Mouse (Mus musculus) forelimb bud, embryonic 11.5 days (tissue): ENCODE results near the gene Gm5460.
A peak's percentile ranks its signal among the peaks of the same experiment; 100 is the strongest.

Source experiments
- DNase-seq: peaks from one replicate; pipeline ENCODE4 v3.0.0-alpha.2; 2012; ENCODE audit warnings: low read depth, low spot score

The Gm5460 gene

DNA sequence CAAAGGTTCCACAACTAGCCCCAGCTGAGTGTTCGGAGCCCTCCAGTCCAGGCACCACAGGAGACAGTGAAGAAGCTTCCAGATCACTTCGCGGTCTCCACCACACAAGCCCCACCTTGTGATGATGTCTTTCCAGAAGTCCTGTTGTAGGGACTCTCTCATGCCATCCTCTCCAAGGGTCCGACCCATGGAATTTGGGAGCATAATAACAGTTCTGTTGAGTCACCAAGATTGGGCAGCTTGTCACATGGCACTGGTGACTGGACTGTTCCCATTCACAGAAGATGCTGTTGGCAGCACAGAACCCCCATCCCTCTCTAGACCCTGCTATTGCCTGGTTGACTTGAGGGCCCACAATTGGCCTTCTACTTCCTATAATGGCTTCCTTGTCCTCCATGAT lies at the start of gene Gm5460:
Gene Gm5460, plus strand, starts transcription at position 378 of the 400 bp plus-strand sequence.
- DNase-seq, result no peak

DNA sequence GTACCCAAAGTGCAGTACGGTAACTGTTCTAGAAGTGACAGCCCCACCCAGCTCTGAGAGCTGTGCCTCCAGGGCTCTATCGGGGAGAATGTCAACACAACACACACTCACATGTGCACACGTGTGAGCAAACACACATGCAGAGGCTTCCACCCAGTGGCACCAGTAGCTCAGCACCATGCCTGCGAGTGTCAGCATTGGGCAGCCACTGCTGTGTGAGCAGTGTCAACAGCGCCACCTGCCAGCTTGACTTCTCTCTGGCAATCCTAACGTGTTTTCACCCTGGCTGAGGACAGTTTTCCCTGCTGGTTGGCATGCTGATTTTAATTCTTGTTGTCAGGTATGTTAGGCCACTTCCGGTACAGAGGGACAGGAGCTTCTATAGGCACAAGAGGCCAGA lies 43.9 kb upstream of the Gm5460 start:
- DNase-seq, result no peak

DNA sequence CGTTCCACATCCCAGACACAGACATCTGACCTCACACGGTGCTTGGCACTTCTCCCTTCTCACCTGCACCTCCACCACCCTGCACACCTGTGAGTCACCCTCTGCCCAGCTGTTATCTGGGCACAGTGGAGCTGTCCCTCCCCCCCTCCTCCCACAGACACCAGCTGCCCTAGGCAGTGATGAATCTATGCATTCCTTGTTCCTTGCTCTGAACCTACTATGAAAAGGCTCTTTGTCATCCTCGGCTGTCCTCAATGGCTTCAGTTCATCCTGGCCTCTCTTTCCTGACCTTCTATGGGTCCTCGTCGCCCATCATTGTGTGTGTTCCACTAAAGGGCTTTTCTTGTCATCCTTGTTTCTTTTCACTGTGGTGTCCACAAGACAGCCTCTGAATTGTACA lies 41.8 kb upstream of the Gm5460 start:
- no peak for DNase-seq

DNA sequence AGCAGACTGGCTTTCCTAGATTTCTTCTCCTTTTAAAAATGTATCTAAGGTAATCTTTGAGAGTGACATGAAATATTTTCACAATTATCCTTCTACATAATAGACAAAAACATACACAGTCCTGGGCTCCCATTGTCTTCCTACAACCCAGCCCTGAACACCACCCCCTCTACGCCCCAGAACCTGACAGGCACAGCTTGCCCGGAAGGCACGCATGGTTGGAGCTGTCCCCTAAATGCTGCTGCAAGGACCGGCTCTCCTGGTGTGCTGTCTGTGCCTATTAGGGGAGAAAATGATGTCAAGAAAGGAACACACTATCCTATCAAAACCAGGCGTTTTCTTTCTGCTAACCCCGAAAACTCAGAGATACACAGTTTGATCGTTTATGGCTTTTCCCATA lies 38.8 kb upstream of the Gm5460 start:
- no peak for DNase-seq

DNA sequence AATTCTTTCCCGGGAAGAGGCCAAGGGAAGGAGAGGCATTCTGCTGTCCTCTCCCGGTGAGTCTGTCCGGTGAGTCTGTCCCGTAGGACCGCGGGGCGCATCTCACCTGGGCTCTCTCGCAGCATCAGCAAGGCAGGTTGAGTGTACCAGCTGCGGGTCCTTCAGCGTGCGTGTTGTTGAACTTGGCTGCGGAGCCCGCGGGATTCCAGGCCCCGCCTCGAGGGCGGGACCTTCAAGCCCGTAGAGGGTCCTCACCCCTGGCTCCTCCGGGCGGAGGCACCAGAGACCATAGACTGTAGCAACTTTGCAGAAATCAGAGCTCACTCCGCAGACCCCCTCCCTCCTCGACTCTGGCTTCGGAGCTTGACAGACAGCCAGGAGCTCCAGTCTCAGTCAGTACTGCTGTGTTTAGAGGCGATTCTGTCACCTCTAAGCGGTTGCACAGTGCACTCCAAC lies 37.9 kb upstream of the Gm5460 start, which contains the start of gene Zfp488:
Gene Zfp488, minus strand, starts transcription at position 161 of the 456 bp plus-strand sequence.
- DNase-seq, result peak; percentile 59

DNA sequence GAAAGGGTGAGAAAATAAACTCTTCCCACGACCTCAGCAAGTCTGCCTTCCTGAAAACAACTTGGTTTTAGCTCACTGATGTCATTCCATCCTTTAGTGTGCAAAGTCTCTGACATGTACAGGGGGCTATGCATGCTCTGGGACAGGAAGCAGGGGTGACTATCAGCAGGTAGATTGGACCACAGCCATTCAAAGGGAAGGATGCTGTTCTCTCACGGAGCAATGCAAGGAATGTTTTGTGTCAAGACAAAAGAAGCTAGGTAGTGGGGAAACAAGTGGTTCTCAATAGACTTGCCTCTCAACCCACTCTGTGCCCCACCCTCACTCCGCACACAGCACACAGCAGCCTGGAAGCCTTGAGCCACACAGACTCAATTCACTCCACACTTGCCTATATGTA lies 27.4 kb upstream of the Gm5460 start:
- DNase-seq, result no peak

DNA sequence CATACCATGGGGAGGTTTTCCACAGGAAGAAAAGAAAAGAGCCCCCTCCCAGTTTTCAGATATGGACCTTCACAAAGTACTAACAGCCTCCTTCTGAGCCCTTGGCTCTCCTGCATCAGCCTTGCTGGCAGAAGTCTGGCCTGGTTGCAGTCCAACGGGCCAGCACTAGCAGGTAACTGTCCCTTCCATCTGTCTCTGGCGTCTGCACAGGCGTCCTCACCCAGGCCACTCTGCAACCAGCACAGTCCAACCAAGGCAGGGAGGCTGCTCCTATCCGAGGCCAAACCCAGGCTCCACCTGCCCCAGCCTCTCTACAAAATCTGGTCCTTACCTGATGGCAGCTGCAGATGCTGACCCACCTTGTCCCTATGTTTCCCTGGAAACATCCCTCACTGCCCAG lies 24.6 kb upstream of the Gm5460 start:
- DNase-seq, result no peak

DNA sequence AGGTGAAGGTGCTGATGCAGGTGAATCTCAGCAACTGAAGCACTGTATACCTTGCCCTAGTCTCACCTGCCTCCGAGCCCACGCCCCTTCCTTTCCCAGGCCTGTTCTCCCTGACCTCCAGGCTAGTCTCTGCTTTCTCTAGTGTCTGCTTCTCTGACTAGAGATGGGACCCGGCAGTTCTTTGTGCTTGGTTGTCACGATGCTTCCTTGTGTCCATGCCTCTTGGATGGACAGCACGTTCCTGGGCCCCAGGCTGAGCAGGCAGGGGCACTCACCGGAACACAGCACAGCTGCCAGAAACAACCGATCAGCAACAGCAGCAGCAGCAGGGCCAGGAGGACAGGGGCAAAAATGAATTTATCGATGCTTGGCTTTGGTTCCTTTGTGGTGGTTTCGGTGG lies 23.5 kb upstream of the Gm5460 start:
- no peak for DNase-seq

DNA sequence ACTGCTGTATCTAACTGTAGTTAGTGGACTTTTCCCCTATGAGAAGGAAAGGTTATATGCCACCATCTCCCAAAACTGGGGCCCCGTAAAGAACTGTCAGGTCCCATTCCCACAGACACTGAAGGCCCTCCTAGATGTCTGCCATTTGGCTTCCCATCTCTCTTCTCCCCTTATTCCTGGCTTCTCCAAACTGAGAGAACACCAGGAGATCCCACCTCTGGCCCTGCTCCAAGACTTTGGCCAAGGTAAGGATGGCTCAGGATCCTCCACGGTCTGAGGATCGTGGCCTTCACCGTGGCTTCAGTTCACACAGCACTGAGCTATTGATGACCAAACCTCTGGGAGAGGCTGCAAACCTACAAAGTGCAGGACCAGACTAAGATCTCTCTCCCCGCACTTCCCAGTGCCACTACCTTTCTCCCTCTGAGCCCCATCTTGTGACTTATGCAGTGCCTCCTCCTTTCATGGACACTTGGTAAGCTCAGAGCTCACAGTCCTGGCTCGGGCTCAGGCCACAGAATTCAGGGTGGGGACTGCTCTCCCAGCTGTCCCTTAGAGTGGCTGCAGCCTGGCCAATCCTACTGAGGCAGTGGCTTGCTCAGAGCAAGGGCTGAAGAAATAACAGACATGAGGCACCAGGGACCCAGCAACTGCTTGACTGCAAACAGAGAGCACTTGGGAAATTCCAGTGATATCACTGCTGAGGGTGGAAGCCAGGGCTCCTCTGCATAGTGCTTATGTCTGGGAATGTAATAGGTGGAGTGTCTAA lies 22.9 kb upstream of the Gm5460 start:
- no peak for DNase-seq

DNA sequence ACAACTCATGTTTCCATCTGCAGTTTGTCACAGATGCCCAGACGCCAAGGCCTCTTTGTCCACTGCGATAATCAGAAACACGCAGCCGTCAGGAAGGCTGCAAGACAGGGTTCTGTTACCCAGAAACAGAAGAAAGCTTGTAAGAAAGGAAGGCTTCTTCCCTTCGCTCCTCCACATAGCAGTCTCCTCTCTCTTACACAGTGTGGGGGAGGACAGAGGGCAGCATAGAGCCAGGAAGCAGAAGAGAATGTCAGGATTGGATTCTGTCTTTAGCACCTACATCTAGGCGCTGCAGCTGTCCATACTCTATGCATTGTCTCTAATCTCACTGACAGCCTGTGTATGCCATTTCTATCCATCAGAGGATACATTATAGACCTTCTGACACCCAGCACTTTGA lies 19.1 kb upstream of the Gm5460 start:
- DNase-seq, result peak; percentile 34

DNA sequence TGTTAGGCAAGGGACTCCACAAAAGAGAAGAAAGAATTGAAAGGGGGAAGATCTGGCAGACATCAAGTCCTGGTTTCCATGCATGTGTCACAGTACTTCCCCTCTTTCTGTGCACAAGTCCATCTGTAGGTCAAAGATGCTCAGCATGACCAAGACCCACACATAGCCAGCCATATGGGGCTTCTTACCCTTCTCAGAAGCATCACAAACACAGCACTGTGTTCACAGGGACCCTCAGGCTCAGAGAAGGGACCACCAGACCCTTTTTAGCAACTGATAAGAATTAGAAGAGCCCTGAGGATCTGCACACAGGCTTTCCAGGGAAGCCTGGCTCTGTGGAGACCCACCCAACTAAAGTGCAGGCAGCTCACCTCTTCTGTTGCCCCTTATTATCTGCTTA lies 16.5 kb upstream of the Gm5460 start:
- DNase-seq, result no peak

DNA sequence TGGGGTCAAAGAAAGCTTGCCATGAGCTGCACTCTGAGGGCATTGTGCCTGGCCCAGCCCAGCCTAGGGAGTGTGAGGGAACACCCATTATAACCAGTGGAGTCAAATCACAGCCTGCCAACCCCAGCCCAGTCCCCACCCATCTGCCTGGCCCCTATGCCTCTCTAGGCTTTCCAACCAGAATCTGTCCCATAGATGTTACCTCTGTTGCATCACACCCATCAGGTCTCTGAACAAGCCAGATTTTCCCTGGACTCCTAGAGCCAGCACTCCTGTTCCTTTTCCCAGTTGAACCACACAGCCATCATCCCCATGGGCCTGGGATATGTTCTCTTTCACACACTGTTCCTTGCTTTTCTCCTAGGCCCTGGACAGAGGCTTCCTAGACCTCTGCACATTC lies 15.1 kb upstream of the Gm5460 start:
- DNase-seq, result no peak

DNA sequence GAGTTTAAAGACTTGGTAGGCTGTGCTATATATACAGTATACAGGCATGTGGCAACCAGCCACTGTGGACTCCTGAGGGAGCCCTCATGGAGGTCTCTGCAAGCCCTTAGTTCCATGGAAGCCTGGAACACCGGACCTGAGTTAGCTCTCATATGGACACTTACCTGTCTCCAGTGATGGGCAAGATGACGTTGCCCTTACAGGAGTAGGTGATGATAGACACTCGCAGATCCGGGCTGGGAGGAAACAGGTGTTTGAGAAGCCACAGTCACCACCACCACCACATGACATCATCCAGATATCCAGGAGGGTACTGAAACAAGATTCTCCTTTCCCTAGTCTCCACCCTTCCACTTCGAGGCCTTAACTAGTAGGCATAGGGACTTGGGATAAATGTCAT lies 14.2 kb upstream of the Gm5460 start:
- no peak for DNase-seq

DNA sequence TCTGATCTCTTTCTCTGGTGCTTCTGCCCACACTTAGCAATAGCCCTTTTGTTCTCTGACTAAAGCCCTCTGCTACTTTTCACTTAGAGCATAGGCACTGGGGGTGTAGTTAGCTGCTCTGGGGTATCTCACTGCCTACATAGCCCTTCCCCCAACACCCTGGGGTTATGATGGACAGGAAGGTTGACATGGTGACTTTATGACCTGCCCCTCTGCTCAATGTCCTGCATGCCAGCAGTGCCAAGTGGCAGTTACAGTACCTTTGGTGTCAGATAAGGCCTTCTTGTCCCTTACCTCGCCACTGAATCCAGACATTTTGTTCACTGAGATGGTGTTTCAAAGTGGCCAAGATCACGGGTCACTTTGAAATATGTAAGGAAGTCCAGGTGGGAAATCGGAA lies 1.5 kb upstream of the Gm5460 start, which contains the start of gene Gm30083:
Gene Gm30083, minus strand, starts transcription at position 120 of the 400 bp plus-strand sequence.
- DNase-seq, result no peak

DNA sequence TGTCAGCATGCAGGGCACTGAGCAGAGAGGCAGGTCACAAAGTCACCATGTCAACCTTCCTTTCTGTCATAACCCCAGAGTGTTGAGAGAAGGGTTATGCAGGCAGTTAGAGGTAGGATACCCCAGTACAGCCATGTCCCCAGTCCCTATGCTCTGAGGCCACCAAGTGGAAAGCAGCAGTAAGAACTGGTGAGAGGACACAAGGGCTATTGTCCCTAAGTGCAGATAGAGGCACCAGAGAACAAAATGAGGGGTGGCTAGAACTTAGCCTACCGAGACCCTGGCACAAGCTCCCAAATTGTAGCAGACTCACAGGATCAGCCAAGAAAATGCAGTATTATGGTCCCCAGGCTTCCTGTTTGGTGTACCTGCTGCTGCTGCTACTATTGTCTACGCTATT lies 380 bp downstream of the Gm5460 start:
- DNase-seq, result no peak

DNA sequence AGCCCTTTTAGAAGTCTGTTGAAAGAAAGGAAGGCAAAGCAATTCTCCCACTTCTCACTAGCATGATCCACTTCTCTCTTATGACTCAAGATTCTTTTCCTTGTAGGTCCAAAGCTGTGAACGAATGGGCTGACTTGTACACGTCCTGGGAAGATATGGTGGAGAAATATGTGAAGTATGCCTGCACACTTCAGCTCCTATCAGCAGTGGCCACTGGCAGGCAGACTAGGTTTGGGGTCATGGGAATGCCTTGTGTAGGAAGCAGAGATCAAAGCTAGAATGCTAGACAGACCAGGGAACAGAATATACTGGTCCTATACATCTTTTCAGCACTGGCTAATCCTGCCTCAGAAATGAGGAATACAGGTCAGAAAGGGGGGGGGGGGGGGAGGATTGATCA lies 10.2 kb downstream of the Gm5460 start:
- no peak for DNase-seq

DNA sequence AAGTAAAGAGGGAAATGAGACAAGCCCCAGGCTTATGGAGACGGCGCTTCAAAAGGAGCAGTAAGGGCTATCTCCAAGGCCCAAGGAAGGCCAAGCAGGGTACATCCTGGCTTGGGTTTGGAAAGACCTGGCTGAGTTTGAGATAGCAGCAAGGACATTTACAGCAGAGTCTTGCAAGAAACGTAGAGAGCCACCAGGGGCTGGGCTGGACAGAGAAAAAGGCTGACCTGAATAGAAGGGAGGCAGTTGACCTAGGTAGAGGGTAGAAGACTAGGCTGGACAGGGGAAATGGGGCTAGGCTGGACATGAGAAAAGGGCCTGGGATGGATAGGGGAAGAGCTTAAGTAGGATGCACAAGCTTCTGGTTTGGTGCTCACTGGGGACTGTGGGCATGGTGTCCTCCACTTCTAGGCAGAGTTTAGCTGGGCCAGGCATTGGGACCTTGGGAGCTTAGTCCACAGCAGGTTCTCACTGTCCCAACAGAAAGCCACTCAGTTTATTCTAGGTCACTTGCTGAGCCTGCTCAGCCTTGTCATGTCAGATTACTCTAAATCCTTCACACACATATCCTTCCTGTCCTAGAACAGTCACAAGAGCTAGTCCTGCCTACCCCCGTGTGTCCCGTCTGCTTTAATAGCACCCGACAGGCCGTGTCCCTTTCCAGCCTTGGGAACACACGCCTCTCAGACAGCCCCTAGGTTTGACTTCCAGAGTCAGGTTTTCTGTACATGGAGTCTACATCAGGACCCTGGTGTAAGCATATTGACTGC lies 17.5 kb downstream of the Gm5460 start:
- no peak for DNase-seq

DNA sequence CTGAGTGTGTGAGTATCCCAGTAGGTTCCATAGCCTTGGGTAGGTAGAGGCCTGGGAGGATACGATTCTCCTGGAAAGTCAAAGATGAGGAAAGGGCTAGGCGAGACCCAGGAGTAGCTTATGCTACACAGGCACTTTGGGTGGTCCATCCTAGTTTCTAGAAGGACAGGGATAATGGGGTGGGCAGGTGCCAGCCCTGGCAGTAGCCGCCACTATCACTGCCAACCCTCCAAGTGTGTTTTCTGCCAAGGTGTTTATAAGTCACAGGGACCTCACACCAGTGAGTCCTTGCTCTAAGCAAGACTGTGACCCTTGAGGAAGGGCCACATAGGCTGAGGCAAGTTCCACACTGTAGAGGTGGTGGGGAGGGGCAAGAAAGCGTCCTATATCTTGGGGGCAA lies 24.7 kb downstream of the Gm5460 start:
- no peak for DNase-seq

DNA sequence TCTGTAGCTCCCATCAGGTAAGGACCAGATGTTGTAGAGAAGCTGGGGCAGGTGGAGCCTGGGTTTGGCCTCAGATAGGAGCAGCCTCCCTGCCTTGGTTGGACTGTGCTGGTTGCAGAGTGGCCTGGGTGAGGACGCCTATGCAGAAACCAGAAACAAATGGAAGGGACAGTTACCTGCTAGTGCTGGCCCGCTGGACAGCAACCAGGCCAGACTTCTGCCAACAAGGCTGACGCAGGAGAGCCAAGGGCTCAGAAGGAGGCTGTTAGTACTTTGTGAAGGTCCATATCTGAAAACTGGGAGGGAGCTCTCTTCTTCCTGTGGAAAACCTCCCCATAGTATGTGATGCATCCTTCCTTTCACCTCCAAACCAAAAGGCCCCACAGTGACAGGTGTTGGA lies 26.8 kb downstream of the Gm5460 start:
- DNase-seq, result no peak

DNA sequence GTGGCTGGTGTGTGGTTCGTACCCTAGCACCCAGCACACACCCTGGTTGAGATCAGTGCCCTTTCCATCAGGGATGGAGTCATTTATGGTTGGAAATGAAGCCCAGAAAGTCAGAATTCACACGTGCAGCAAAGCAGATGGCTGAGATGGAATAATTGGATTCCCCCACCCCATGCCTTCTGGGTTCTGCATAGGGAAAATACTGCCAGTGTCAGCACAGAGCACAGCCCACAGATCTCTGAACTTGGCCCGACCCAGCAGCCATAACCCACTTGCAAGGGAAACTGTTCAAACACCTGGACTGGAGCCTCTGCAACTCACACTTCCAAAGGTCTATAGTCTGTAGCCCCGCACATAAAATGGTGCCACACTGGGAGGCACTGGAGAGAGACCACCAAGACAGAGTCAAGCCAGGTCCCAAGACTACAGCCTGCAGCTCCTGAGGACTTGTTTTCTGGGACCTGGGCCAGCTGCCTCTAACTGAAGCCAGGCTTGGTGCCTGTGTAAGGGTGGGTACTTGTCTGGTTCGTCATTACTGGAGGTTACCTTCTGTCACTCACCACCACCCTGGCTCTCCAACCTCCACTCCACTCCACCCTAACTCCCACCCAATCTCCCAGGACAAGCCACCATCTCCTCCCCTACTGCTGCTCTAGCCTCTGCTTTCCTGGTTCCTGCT lies 33.7 kb downstream of the Gm5460 start:
- no peak for DNase-seq

DNA sequence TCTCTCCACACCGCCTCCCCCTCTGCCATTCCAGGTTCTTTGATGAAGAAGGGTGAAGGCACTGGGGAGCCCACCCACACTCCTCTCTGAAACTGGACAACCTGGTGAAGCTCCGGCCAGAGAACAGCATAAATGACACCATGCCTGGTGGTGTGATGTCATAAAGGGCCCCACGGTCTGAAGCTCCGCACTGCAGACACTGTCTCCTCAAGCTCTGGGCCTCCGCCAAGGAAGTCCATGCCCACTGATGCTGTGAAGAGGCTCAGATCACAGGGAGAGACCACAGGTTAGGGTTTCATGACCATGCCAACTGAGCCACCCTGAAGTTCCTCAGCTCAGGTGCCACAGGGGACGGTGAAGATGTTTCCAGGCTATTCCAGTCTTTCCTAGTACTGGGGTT lies 36.0 kb downstream of the Gm5460 start, which contains the start of gene Antxrl:
Gene Antxrl, plus strand, starts transcription at position 192 of the 400 bp plus-strand sequence.
- DNase-seq, result no peak

DNA sequence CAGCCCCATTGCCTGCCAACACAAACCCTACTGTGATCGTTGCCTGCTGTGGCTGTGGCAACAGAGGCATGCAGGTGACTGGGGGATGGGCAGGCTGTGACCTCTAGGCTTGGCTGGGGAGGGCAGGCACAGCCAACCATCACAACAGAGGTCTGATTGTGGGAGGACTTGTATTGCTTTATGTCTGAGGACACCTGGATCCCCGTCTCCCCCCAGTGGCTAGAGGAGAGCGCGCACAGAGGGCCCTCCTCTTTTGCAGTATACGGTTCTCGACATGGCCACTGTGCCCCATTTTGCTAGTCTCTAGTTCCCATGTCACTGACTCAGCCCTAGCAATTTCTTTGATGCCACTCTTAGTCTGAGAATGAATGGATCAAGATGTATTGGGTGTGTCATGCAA lies 55.1 kb downstream of the Gm5460 start:
- DNase-seq, result no peak
